Comparison of ENCODE assay signal across 9 mouse cellular contexts in genomic region chr14:29935516-29935915, GRCm38 (mm10).
"Had no signal": no experiment of that assay in that cellular context is flagged by ENCODE, and none has a peak within 500 bp of the region (broad histone marks: within the 10 kb centered on the region; RNA-seq: fewer than 3 reads in every experiment).

No protein-coding gene starts in this region.

- DNase-seq: kidney, postnatal 36 days; layer of hippocampus, adult 9-11 months; lung, adult 2 months; lung, postnatal 10 days; lung, postnatal 4 days; midbrain, embryonic 14.5 days; right cerebral cortex, adult 18-20 months; right cerebral cortex, postnatal 25 days; thymus, postnatal 36 days had no signal
